Mouse (Mus musculus): Measurements from ENCODE around the gene Zfp37.
A peak's percentile ranks its signal among the peaks of the same experiment; 100 is the strongest.
"Not testable (repeated sequence)": the region's sequence is repeated elsewhere in the genome, so short reads cannot be mapped to it uniquely, and the experiment has no call there.

Gene Zfp37

GRCm38 (mm10) chr4:62210035-62210434, 20.8 kb downstream of the Zfp37 start:
- DNase-seq (ENCODE audit: low read depth, low spot score): peak; percentile 14

DNA sequence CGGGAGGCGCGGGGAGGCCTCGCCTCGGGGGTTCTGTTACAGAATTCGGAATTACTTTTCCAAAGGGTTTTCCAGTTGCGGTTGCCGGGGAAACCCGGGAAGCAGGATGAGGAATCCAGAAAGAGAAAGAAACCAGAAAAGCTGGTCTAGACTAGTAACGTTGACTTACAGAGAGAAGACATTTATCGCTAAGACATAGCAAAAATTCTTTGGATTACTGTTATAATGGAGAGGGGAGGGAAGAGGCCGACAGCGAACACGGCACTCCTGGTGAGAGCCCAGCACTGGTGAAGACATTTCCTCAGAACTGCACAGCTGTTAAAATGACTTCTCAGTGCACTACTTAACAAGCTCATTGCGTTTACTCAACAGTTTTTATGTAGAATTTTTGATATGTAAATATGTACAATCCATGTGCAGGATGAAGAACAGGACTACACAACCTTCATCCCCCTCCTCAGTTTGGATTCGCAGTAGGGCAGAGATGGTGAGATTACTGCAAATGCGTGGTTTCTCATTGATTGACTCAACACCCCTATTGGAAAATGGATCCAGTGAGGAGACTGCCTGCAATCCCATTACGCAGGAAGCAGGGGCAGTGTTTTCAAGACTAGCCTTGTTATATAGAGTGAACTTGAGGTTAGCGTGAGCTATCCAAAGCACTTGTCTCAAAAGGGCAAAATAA, 22.0 kb downstream of the Zfp37 start:
- no peak for DNase-seq (ENCODE audit: low read depth, low spot score)

DNA sequence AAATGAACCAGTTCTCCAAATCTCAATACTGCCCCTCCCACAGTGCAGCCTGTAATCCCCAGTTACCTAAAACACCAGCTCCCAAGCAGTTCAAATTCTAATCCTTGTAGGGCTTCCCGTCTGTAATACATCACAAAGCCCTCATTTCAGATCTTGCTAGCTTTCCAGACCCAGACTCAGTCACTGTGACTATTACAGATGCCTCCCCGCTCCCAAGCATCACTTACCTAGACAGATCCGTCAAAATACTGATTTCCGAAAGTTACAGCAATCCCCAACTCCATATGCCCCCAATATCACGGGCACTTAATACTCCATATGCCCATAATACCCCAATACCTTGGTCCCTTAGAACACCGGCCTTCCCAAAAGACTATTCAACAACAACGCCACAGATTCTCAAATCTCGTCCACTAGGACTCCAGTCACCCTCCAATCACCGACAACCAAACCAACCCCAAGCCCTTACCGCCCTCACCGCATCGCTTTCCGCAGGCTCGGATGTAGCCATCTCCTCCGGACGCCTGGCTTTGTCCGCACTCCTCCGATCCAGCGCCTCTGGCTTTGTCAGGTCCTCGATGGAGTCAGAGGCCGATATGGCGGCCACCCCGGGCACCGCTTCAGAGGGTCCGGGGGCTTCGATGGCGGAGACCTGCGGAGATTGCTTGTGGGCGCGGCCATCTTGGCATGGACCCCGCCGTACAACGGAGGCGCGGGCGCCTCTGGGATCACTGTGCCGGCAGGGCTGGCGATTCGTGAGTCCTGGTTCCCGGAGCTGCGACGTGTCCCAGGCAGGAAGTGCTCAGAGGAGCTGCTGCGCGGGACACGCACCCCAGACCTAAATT, 22.8 kb downstream of the Zfp37 start:
- DNase-seq (ENCODE audit: low read depth, low spot score): peak; percentile 79

DNA sequence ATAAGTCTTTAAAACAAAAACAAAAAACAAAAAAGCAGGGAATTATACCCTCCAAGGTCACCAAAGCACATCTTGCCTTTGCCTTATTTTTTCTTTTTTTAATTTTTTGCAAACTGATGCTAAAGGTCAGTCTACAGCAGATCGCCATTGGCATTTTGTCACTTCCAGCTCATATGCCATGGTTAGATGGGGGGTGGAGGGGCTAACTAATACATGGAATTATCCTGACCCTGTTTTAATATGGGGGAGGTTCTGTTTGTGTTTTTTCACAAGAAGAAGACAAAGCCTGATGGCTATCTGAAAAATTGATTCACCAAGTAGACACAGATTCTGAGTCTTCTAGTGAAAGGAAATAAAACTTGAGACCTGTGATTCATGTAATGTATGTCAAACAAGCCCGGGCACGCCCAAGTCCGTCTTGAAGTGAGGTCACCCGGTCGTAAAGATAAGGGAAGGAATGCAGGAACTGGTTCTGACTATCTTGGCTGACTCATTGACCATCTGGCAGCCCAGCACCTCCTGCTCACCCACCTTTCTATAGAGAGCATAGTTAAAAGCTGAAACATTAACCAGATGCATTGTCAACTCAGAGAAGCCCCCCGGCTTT, 30.8 kb downstream of the Zfp37 start:
- DNase-seq (ENCODE audit: low read depth, low spot score): peak; percentile 36

GRCm38 (mm10) chr4:62188778-62189177, 42.1 kb downstream of the Zfp37 start:
- no peak for DNase-seq (ENCODE audit: low read depth, low spot score)

DNA sequence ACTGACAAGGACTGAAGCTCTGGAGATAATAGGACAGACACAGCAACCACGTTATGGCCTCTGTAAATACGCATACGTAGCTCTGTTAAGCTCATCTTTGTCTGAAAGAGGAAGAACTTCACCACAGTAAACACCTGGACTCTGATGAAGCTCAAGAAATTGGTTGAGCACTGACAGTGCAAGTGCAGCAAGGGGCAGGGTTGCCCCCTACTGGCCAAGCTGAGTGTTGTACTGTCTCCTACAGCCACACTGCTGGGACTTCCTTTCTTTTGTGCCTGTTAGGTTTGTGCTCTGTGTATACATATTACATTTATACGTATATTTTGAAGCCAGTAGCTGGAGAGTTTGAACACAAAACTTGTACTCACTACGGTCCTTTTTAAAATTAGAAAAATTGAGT, 53.6 kb downstream of the Zfp37 start:
- DNase-seq (ENCODE audit: low read depth, low spot score): peak; percentile 26

DNA sequence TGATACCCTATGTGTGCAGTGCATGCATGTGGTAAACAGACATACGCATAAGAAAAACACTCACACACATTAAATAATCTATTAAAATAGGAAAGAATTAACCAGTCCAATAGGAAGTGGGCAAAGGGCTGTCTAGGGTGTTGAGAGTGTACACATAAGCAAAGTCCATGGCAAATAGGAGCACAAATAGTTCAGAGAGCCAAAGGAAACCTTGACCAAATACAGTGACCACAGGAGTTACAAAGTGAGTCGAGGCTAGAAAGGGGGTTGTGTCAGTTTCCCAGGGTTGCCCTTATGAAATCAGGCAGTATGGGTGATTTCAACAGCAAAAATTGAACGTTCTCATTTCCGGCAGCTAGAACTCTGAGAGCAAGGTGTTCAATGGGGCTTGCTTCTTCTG, 56.4 kb downstream of the Zfp37 start:
- no peak for DNase-seq (ENCODE audit: low read depth, low spot score)

DNA sequence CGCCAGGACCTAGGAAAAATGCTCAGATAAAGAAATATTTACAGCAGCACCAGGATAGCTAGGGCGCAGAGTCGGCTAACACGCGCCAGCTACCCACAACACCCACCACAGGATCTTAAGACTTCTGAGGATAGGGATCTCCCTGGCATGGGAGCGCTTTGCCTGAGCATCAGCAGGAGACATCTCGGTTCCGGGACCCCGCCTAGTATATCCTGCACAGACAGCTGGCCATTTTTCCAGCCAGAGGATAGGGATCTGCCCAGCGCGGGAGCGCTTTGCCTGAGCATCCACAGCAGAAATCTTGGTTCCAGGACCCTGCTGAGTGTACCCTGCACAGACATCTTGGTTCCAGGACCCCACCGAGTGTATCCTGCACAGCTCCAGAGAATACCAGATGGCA, 63.2 kb downstream of the Zfp37 start:
- DNase-seq (ENCODE audit: low read depth, low spot score): not testable (repeated sequence)

GRCm38 (mm10) chr4:62158401-62158800, 72.4 kb downstream of the Zfp37 start:
- no peak for DNase-seq (ENCODE audit: low read depth, low spot score)

DNA sequence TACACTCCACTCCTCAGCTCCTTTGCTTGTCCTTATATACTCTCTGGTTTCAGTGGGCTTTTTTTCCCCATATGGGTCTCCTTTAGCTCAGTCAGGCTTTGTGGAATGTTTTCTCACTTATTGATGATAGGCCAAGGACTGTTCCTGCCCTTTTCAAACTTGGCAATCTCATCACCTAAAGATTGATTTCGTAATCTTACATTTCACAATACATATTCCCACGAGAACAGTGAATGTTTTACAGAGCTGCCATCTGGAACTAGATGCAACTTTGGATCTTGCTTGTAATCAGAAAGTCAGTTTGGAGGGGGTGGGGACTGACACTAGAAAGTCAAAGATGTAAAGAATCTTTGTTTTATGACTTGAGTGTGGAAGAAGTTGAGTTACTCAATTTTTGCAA, 80.0 kb downstream of the Zfp37 start, which contains the start of gene Mup21:
TSS of gene Mup21 (minus strand) at position 53 of the 400 bp plus-strand sequence.
- DNase-seq (ENCODE audit: low read depth, low spot score): no peak
